Mouse (Mus musculus) neural tube, embryonic 13.5 days (tissue): Measurements from ENCODE around the gene Tbx6. TPM values are rescaled to one million over a fixed set of nuclear protein-coding genes. Genes with fewer than 3 reads are reported as not detected.
A peak's percentile ranks its signal among the peaks of the same experiment; 100 is the strongest.

ENCODE experiments used
- ATAC-seq: fragments of 200-750 bp; cut with Nextera tagmentation; 2 replicates; pipeline ENCODE4 v1.8.0; 2017; ENCODE audit warnings: low read depth, mild to moderate bottlenecking, moderate TSS enrichment, moderate library complexity
- H3K27ac ChIP-seq: fragments of 300-500 bp; sonication (generic); replicated peaks from 2 replicates; pipeline ENCODE4 v1.5.1; 2015; ENCODE audit warnings: moderate library complexity, mild to moderate bottlenecking, inconsistent platforms
- H3K27me3 ChIP-seq: fragments of 300-500 bp; sonication (generic); 2 replicates; pipeline ENCODE4 v1.6.1; 2015; ENCODE audit warnings: mild to moderate bottlenecking, inconsistent platforms
- H3K36me3 ChIP-seq: fragments of 300-500 bp; sonication (generic); 2 replicates; pipeline ENCODE4 v1.6.1; 2015; ENCODE audit warnings: mild to moderate bottlenecking, inconsistent platforms
- H3K4me1 ChIP-seq: fragments of 300-500 bp; sonication (generic); replicated peaks from 2 replicates; pipeline ENCODE4 v1.6.1; 2015; ENCODE audit warnings: inconsistent platforms
- H3K4me2 ChIP-seq: fragments of 300-500 bp; sonication (generic); 2 replicates; pipeline ENCODE4 v1.6.1; 2015; ENCODE audit warnings: inconsistent platforms, mild to moderate bottlenecking, moderate library complexity
- H3K4me3 ChIP-seq: fragments of 300-500 bp; sonication (generic); 2 replicates; pipeline ENCODE4 v1.5.1; 2015; ENCODE audit warnings: mild to moderate bottlenecking, inconsistent platforms
- H3K9ac ChIP-seq: fragments of 300-500 bp; sonication (generic); 2 replicates; pipeline ENCODE4 v1.6.1; 2015; ENCODE audit warnings: moderate library complexity, mild to moderate bottlenecking, inconsistent platforms
- H3K9me3 ChIP-seq: fragments of 300-500 bp; sonication (generic); 2 replicates; pipeline ENCODE4 v1.6.1; 2016; ENCODE audit warnings: inconsistent platforms
- WGBS: fragments of 180-500 bp; shearing (Covaris S2); methylation state at CpG from one replicate; pipeline ENCODE4 v1.1.7; 2015; 5-methylcytosine and 5-hydroxymethylcytosine counted together
- polyA plus RNA-seq: library from polyadenylated mRNA; unstranded; fragments of >200 nt; fragmentation: Nextera tagmentation; extraction: Ambion mirVana; gene quantifications from 2 replicates; pipeline ENCODE4 v1.2.1, GENCODE M21; 2015

The Tbx6 gene
- polyA plus RNA-seq, 1 experiment from 2014 or later, result 0.25 TPM

DNA sequence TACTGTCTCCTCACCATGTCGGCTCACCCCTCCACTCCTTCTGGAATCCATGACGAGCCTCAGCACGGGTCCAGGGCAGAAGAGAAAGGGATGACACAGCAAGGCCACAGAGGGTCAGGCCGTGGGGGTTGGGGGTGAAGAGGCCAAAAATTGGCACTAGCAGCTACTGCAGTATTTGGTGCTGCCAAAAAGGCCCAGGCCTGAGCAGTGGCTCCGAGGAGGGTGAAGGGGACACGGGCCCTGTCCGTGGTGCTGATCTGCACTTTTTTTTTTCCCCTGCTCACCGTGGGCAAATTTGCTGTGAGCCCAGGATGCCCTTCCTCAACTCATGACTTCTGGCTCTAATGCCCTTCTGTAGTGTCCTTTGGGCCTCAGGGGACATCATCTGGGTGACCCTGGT, 44.1 kb downstream of the Tbx6 start:
- no peak overlapping the region for H3K27ac ChIP-seq
- H3K27me3 ChIP-seq, result no peaks in the 10 kb centered on the region; the same call in 1 of the 2 replicates
- peak overlapping the region; percentile 67 for H3K4me3 ChIP-seq
- H3K4me2 ChIP-seq, result peak overlapping the region; percentile 71
- peaks cover 65% of the 10 kb centered on the region for H3K4me1 ChIP-seq
- ATAC-seq, result no peak
- peak overlapping the region; percentile 95 for H3K9ac ChIP-seq
- no peaks in the 10 kb centered on the region for H3K9me3 ChIP-seq
- WGBS, result 27% methylated on average over 8 of the region's 8 CpGs
- H3K36me3 ChIP-seq, result peaks cover 31% of the 10 kb centered on the region

GRCm38 (mm10) chr7:126825952-126826351, 44.7 kb downstream of the Tbx6 start:
- 72% methylated on average over 5 of the region's 5 CpGs for WGBS
- H3K4me1 ChIP-seq, result peaks cover 65% of the 10 kb centered on the region
- peak overlapping the region; percentile 47; the same call in 1 of the 2 replicates for H3K9ac ChIP-seq
- no peak overlapping the region for H3K4me3 ChIP-seq
- ATAC-seq, result no peak
- H3K9me3 ChIP-seq, result no peaks in the 10 kb centered on the region
- peaks cover 2% of the 10 kb centered on the region; the same call in 1 of the 2 replicates for H3K27me3 ChIP-seq
- no peak overlapping the region for H3K27ac ChIP-seq
- peak overlapping the region; percentile 71 for H3K4me2 ChIP-seq
- H3K36me3 ChIP-seq, result peaks cover 31% of the 10 kb centered on the region

DNA sequence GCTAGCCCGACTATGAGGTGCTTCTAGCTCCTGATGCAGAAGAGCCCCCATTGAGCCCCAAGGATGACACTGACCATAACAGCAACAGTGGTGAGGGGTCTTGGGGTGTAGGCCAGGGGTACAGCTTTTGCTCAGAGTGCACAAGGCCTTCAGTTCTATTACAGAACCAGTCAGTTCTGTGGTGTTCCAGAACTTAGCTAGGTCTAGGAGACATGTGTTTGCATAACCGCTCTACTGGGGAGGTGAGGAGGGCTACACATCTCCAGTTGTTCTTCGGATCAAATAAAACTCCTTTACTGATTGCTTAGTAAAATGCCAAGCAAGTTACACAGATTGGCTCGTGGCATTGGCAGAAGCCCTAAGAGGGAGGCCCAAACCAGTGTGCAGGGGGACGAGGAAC, 50.3 kb downstream of the Tbx6 start, which contains the start of gene 4930451I11Rik:
TSS of gene 4930451I11Rik (minus strand) at position 101 of the 400 bp plus-strand sequence.
- Histone ChIP-seq H3K36me3 (peaks cover 27% of the 10 kb centered on the region), H3K4me3 (peak within 1 kb of the TSS; percentile 25), H3K27ac (no peak within 1 kb of the TSS), H3K27me3 (peaks cover 2% of the 10 kb centered on the region; the same call in 1 of the 2 replicates), H3K9me3 (no peaks in the 10 kb centered on the region), H3K9ac (peak within 1 kb of the TSS; percentile 32; the same call in 1 of the 2 replicates), H3K4me1 (peaks cover 25% of the 10 kb centered on the region), H3K4me2 (peak within 1 kb of the TSS; percentile 58)
- 0 out of 2 replicates have a peak, but pooled peaks have one; percentile 10 for ATAC-seq
- WGBS, result 62% methylated on average over 5 of the region's 5 CpGs

GRCm38 (mm10) chr7:126832036-126832598, 50.8 kb downstream of the Tbx6 start:
- peak overlapping the region; percentile 58 for H3K4me2 ChIP-seq
- no peaks in the 10 kb centered on the region for H3K9me3 ChIP-seq
- peaks cover 2% of the 10 kb centered on the region; the same call in 1 of the 2 replicates for H3K27me3 ChIP-seq
- H3K9ac ChIP-seq, result peak overlapping the region; percentile 32; the same call in 1 of the 2 replicates
- H3K4me1 ChIP-seq, result peaks cover 20% of the 10 kb centered on the region
- peaks cover 23% of the 10 kb centered on the region for H3K36me3 ChIP-seq
- H3K4me3 ChIP-seq, result peak overlapping the region; percentile 25
- 2% methylated on average over 21 of the region's 21 CpGs for WGBS
- no peak overlapping the region for H3K27ac ChIP-seq
- peak; percentile 84 for ATAC-seq

DNA sequence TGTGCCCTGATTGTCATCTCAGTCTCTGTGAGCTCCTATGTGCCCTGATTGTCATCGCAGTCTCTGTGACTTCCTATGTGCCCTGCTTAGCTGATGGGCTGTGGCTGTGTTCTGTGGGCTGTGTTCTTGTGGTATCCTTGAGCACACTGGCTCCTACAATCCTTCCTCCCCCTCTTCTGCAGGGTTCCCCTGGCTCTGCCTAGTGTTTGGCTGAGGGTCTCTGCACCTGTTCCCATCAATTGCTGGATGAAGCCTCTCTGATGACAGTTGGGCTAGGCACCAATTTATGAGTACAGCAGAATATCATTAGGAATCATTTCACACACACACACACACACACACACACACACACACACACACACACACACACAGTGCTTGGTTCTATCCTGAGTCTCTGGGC, 52.0 kb downstream of the Tbx6 start:
- peaks cover 16% of the 10 kb centered on the region for H3K36me3 ChIP-seq
- no peaks in the 10 kb centered on the region for H3K9me3 ChIP-seq
- 100% methylated on average over 1 of the region's 1 CpGs for whole genome bisulfite sequencing
- H3K27me3 ChIP-seq, result peaks cover 2% of the 10 kb centered on the region; the same call in 1 of the 2 replicates
- no peak for ATAC-seq
- H3K4me2 ChIP-seq, result no peak overlapping the region
- H3K27ac ChIP-seq, result no peak overlapping the region
- H3K9ac ChIP-seq, result no peak overlapping the region
- peaks cover 15% of the 10 kb centered on the region for H3K4me1 ChIP-seq
- no peak overlapping the region for H3K4me3 ChIP-seq

Other genes with a start within 250 kb of the Tbx6 start
- gene Eif3c, start 215.1 kb upstream of the Tbx6 start, polyA plus RNA-seq, result 188 and 200 TPM in 2 replicates
- 0.29 and 0.95 TPM in 2 replicates for gene Apobr, start 196.5 kb upstream of the Tbx6 start, polyA plus RNA-seq
- gene Cln3, start 195.7 kb upstream of the Tbx6 start, polyA plus RNA-seq, result 26.3 and 27.9 TPM in 2 replicates
- not detected in 2 replicates for gene Il27, start 186.5 kb upstream of the Tbx6 start, polyA plus RNA-seq
- 7.1 and 9.6 TPM in 2 replicates for gene Nupr1, start 150.6 kb upstream of the Tbx6 start, polyA plus RNA-seq
- gene Sgf29, start 132.2 kb upstream of the Tbx6 start, polyA plus RNA-seq, result 48.3 and 51.3 TPM in 2 replicates
- gene Sult1a1, start 105.1 kb upstream of the Tbx6 start, polyA plus RNA-seq, result 1.4 and 2.1 TPM in 2 replicates
- 109 and 143 TPM in 2 replicates for gene Bola2, start 86.1 kb upstream of the Tbx6 start, polyA plus RNA-seq
- gene Slx1b, start 85.7 kb upstream of the Tbx6 start, polyA plus RNA-seq, result 16.2 and 20.5 TPM in 2 replicates
- 92.4 and 107 TPM in 2 replicates for gene Coro1a, start 73.7 kb upstream of the Tbx6 start, polyA plus RNA-seq
- gene Mapk3, start 21.9 kb upstream of the Tbx6 start, polyA plus RNA-seq, result 97.6 and 108 TPM in 2 replicates
- 0.56 and 1.5 TPM in 2 replicates for gene Gdpd3, start 15.1 kb upstream of the Tbx6 start, polyA plus RNA-seq
- 204 and 215 TPM in 2 replicates for gene Ypel3, start 4.5 kb upstream of the Tbx6 start, polyA plus RNA-seq
- gene Ppp4c, start 11.0 kb downstream of the Tbx6 start, polyA plus RNA-seq, result 216 and 230 TPM in 2 replicates
- gene Fam57b, start 16.2 kb downstream of the Tbx6 start, polyA plus RNA-seq, result 36.8 and 40.6 TPM in 2 replicates
- gene 4930451I11Rik, start 50.2 kb downstream of the Tbx6 start, polyA plus RNA-seq, result not detected in 2 replicates
- 8.2 and 9.5 TPM in 2 replicates for gene Doc2a, start 65.9 kb downstream of the Tbx6 start, polyA plus RNA-seq
- 19.0 and 19.9 TPM in 2 replicates for gene Hirip3, start 80.5 kb downstream of the Tbx6 start, polyA plus RNA-seq
- 74.3 and 79.1 TPM in 2 replicates for gene Ino80e, start 80.9 kb downstream of the Tbx6 start, polyA plus RNA-seq
- 48.7 and 50.5 TPM in 2 replicates for gene Taok2, start 103.2 kb downstream of the Tbx6 start, polyA plus RNA-seq
- 25.3 and 25.7 TPM in 2 replicates for gene Tmem219, start 141.4 kb downstream of the Tbx6 start, polyA plus RNA-seq
- 94.3 and 99.3 TPM in 2 replicates for gene Kctd13, start 147.4 kb downstream of the Tbx6 start, polyA plus RNA-seq
- 5.6 and 6.6 TPM in 2 replicates for gene Asphd1, start 168.1 kb downstream of the Tbx6 start, polyA plus RNA-seq
- gene Sez6l2, start 169.1 kb downstream of the Tbx6 start, polyA plus RNA-seq, result 34.7 and 35.1 TPM in 2 replicates
- gene Cdipt, start 194.4 kb downstream of the Tbx6 start, polyA plus RNA-seq, result 121 and 124 TPM in 2 replicates
- gene Cdiptos, start 194.6 kb downstream of the Tbx6 start, polyA plus RNA-seq, result 1.2 and 1.4 TPM in 2 replicates
- gene Mvp, start 233.1 kb downstream of the Tbx6 start, polyA plus RNA-seq, result 6.6 and 7.2 TPM in 2 replicates
- gene Pagr1b, start 235.0 kb downstream of the Tbx6 start, polyA plus RNA-seq, result 0.50 and 0.61 TPM in 2 replicates
- 49.5 and 50.4 TPM in 2 replicates for gene Pagr1a, start 235.9 kb downstream of the Tbx6 start, polyA plus RNA-seq
- gene Gm42742, start 239.6 kb downstream of the Tbx6 start, polyA plus RNA-seq, result 47.8 and 81.0 TPM in 2 replicates
- 22.0 TPM in 2 replicates for gene Prrt2, start 239.7 kb downstream of the Tbx6 start, polyA plus RNA-seq
- 71.7 and 72.1 TPM in 2 replicates for gene Maz, start 245.6 kb downstream of the Tbx6 start, polyA plus RNA-seq